Mouse (Mus musculus): ENCODE data around the gene 2210011C24Rik. TPM values are rescaled to one million over a fixed set of nuclear protein-coding genes. Genes with fewer than 3 reads are reported as not detected.

The 2210011C24Rik gene
- polyA plus RNA-seq (2012; rRNA removed) = 19.5 and 23.1 TPM in 2 replicates

DNA sequence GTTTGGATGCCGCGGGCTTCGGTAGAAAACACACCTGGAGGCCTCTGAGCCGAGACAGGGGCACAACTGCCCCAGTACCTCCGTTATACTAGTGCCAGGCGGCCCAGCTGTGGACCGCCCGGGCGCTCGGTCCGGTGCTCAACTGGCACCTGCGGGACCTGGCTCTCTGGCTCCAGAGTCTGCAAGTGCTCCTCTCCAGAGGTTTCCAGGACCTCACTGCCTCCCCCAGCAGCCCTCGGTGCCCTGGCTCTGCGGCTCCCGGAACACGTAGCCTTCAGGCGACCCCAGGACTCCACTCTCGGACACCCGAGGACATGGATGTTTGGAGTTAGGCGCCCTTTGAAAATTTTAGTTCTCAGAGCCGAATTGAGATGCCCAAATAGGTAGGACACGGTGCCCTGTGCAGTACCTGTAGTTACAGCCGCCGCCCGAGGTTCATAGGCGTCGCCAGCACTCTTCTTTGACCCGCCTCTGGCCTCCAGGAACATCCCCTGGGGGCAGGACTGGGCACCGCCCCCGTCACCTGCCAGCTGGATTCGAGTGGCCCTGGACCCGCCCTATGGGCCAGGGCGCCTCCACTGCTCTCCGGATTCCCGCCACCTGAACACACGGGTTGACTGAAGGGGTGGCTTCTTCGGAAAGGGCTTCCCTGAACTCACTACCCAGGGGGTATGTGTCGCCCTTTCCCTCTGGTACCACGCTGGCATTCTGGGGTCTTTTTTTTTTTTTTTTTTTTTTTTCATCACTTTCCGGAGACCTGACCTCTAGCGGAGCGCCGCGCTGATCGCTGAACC lies at the start of gene 2210011C24Rik:
2210011C24Rik (minus strand) TSS at position 467 of the 794 bp plus-strand sequence.

DNA sequence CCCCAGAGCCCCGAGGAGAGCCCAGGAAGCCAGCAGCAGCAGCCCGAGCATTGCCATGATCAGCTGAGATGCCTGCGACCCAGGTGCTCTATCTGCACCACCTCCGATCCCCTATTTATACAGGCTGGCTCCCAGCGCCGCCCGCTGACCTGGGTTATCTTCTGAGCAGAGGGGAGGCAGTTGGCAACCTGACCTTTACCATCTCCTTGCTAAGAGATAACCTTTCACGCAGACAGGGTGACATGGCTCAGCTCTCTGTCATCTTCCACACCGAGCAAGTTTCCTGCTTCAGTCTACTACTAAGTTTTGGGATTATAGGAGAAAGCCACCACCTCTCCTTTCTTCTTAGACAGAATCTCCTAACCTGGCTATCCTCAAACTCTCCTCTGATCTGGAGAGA lies 32.9 kb upstream of the 2210011C24Rik start, which contains the start of gene Rln3:
Rln3 (minus strand) TSS at position 101 of the 400 bp plus-strand sequence.

DNA sequence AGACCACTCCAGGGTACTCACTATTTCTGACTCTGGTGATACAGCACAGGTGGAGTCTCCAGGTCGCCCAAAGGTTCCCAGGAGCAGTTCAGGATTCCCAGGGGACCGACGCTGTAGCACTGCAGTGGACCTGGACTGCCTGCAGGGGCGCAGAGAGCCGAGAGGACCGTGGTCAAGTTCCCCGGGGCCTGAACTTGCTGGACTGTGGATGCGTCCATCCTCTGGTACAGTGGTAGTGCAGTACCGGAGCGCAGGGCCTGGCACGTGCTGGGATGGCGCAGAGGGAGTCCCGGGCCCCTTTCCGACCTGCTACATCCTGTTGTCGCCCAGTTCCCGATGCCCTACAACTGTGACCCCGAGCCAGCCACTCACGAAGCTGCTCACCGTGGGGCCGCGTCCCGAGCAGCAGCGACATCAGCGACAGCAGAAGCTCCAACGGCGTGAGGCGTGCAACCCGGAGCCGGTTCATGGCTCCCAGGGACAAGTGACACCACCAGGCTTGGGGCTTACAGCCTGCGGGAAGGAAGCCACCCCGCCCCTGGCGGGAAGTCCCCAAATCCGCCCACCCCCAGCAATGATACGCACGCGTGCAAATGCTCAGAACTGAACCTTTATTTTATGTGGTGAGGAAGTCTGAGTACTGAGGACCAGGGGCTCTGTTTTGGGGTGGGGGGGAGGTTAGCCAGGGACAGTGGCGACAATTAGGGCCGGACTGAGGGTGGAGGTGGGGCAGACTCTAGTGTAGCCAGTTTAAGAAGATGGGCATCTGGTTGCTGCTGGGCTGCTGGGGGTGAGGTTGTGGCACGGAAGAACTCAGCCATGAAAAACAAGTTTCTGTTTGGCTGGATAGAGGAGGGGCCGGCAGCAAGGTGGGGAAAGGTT lies 30.3 kb upstream of the 2210011C24Rik start, which contains the start of gene Il27ra:
Il27ra (minus strand) TSS at position 524 of the 882 bp plus-strand sequence.

DNA sequence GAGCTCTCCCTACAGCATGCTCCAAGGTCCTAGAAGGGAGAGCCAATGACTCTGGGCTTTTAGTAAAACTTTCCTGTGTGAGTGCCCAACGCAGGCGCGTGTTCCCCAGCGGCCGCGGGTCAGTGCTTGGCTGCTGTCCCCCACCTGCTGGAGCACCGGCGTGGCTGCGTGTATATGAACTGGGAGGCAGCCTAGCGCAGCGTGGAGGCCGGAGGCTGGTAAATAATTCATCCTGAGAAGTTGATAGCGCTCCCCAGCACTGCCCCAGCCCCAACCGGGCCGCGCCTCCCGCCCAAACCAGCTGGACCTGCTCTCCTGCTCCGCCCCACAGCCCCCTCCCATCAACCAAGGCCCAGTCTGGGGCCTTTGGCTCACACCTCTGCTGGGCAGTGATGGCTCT lies 9.1 kb upstream of the 2210011C24Rik start, which contains the start of gene Palm3:
Palm3 (plus strand) TSS at position 376 of the 400 bp plus-strand sequence.

DNA sequence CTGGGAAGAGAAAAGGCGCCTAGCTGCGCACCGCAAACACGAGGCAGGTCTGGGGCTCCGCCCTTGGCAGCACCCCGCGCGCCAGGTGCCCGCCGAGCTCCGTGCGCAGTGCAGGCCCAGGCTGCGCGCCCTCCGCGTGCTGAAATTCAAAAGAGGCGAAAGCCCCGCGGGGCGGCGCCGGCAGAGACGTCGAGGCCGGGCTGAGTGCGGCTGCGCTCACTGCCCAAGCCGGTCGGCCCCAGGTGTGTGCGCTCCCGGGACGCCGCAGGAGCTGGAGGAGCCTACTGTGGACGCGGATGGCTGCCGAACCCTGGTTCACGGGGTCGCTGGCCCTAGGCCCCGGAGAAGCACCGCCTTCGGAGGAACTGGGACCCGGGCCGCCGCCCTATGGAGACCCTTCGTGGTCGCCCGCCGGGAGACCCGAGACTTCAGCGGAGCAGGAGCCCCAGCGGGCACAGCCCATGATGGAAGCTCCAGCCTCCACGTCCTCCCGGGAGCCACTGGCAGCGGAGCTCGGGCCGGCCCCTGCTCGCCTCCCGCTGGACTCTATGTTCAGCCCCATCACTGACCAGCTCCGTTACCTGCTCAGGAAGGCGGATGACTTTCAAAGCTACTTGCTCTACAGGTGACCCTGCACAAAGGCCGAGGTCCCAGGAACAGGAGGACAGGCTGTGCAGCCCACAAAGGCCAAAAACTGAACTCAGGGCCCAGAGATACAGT lies 10.5 kb downstream of the 2210011C24Rik start, which contains the start of gene 1700067K01Rik:
1700067K01Rik (plus strand) TSS at position 222 of the 720 bp plus-strand sequence.

DNA sequence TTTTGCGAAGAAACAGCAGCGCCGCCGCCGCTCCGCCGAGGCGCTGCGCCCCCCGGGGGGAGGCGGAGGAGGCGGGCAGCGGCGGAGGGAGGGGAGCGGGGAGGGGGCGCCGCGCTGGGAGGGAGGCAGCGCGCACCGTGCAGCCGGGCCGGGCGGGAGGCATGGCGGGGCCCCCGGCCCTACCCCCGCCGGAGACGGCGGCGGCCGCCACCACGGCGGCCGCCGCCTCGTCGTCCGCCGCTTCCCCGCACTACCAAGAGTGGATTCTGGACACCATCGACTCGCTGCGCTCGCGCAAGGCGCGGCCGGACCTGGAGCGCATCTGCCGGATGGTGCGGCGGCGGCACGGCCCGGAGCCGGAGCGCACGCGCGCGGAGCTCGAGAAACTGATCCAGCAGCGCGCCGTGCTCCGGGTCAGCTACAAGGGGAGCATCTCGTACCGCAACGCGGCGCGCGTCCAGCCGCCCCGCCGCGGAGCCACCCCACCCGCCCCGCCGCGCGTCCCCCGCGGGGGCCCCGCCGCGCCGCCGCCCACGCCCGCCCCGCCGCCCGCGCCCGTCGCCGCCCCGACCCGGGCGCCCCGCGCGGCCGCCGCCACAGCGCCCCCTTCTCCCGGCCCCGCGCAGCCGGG lies 14.3 kb downstream of the 2210011C24Rik start, which contains the start of gene Samd1:
Samd1 (plus strand) TSS at position 162 of the 631 bp plus-strand sequence.

DNA sequence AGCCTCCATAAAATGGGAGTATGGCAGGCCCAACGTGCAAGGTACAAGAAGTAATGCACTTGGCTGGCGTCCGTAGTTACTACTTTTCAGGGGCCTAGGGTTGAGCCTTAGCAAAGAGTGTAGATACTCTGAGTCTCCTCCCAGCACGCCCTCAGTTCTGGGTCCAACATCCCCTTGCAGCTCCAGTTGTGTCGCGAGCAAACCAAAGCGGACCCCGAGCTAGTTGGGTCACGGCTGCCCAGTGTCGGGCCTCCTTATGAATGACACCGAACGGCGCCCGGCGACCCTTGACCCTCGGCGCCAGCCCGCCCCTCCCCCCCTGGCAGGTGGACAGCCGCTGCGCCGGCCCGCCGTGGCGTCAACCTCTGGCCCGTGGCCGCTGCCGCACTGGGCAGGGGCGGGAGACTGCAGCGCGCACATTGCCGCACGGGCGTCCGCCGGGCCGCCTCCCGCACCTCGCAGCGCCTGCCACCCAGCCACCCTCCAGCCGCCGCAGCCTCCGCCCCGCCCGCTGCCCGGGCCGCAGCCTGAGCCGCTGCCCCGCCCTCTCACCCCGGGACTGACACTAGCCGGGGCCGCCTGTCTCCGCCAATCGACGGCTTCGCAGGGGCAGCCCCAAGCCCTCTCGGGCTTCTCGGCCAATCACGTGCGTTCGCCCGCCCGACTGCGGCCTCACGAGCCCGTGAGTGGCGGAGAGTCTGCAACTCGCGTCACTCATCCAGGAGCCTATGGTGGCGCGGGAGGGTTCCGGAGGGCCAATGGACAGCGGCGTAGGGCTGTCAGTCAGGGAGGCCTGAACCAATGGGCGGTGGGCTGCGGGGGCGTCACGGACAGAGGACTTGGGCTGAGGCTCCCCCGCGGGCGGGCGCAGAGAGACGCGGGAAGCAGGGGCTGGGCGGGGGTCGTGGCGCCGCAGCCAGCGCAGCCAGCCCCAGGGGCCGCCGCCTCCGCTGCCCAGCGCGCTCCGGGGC lies 39.5 kb downstream of the 2210011C24Rik start, which contains the start of gene Prkaca:
Prkaca (plus strand) TSS at position 844 of the 971 bp plus-strand sequence.

Other genes with a start within 250 kb of the 2210011C24Rik start
- gene Adgrl1, start 112.1 kb downstream of the 2210011C24Rik start, polyA plus RNA-seq (2012; rRNA removed) = 37.4 and 40.7 TPM in 2 replicates
- 0.50 and 0.92 TPM in 2 replicates for gene Gm10644, start 57.0 kb downstream of the 2210011C24Rik start, polyA plus RNA-seq (2012; rRNA removed)
- gene Asf1b, start 56.7 kb downstream of the 2210011C24Rik start, polyA plus RNA-seq (2012; rRNA removed) = 23.6 and 30.4 TPM in 2 replicates
- 58.4 and 58.7 TPM in 2 replicates for gene Prkaca, start 39.2 kb downstream of the 2210011C24Rik start, polyA plus RNA-seq (2012; rRNA removed)
- 40.8 and 46.4 TPM in 2 replicates for gene Samd1, start 14.5 kb downstream of the 2210011C24Rik start, polyA plus RNA-seq (2012; rRNA removed)
- gene 1700067K01Rik, start 10.7 kb downstream of the 2210011C24Rik start, polyA plus RNA-seq (2012; rRNA removed) = 0.08 and 0.22 TPM in 2 replicates
- 0.09 TPM in 1 of 2 replicates, not detected in the other for gene Palm3, start 9.3 kb upstream of the 2210011C24Rik start, polyA plus RNA-seq (2012; rRNA removed)
- gene Il27ra, start 30.4 kb upstream of the 2210011C24Rik start, polyA plus RNA-seq (2012; rRNA removed) = 2.8 and 3.3 TPM in 2 replicates
- gene Rln3, start 32.8 kb upstream of the 2210011C24Rik start, polyA plus RNA-seq (2012; rRNA removed) = 0.50 TPM in 1 of 2 replicates, not detected in the other
- 0.44 and 0.49 TPM in 2 replicates for gene Gm10643, start 53.0 kb upstream of the 2210011C24Rik start, polyA plus RNA-seq (2012; rRNA removed)
- gene Rfx1, start 54.7 kb upstream of the 2210011C24Rik start, polyA plus RNA-seq (2012; rRNA removed) = 36.9 and 44.9 TPM in 2 replicates
- 69.0 and 79.6 TPM in 2 replicates for gene Dcaf15, start 92.6 kb upstream of the 2210011C24Rik start, polyA plus RNA-seq (2012; rRNA removed)
- 2.7 and 3.7 TPM in 2 replicates for gene Podnl1, start 113.8 kb upstream of the 2210011C24Rik start, polyA plus RNA-seq (2012; rRNA removed)
- 52.7 and 53.1 TPM in 2 replicates for gene Cc2d1a, start 135.8 kb upstream of the 2210011C24Rik start, polyA plus RNA-seq (2012; rRNA removed)
- 0.84 and 0.97 TPM in 2 replicates for gene 4930432K21Rik, start 135.9 kb upstream of the 2210011C24Rik start, polyA plus RNA-seq (2012; rRNA removed)
- gene Nanos3, start 173.0 kb upstream of the 2210011C24Rik start, polyA plus RNA-seq (2012; rRNA removed) = 0.19 and 0.41 TPM in 2 replicates
- 18.7 and 20.1 TPM in 2 replicates for gene Zswim4, start 224.9 kb upstream of the 2210011C24Rik start, polyA plus RNA-seq (2012; rRNA removed)
- 94.9 and 130 TPM in 2 replicates for gene D8Ertd738e, start 237.5 kb upstream of the 2210011C24Rik start, polyA plus RNA-seq (2012; rRNA removed)
- gene Mri1, start 245.2 kb upstream of the 2210011C24Rik start, polyA plus RNA-seq (2012; rRNA removed) = 72.4 and 103 TPM in 2 replicates